Mouse (Mus musculus) liver, postnatal 0 days (tissue): ENCODE data around the gene Tube1. TPM values are rescaled to one million over a fixed set of nuclear protein-coding genes. Genes with fewer than 3 reads are reported as not detected.
A peak's percentile ranks its signal among the peaks of the same experiment; 100 is the strongest.

Experiments used
- ATAC-seq: fragments of 200-750 bp; cut with Nextera tagmentation; 2 replicates; pipeline ENCODE4 v1.8.0; 2017; ENCODE audit warnings: mild to moderate bottlenecking, moderate library complexity
- DNase-seq: peaks from one replicate; pipeline ENCODE4 v3.0.0-alpha.2; 2016
- H3K27ac ChIP-seq: fragments of 300-500 bp; sonication (generic); 2 replicates; pipeline ENCODE4 v1.5.1; 2014; ENCODE audit warnings: antibody characterized with exemption, moderate library complexity, mild to moderate bottlenecking, low read depth
- H3K27me3 ChIP-seq: fragments of 300-500 bp; sonication (generic); 2 replicates; pipeline ENCODE4 v1.6.1; 2014; ENCODE audit warnings: low read length, control low read depth, mixed read lengths; ENCODE audit not compliant: insufficient read depth
- H3K36me3 ChIP-seq: fragments of 300-500 bp; sonication (generic); replicated peaks from 2 replicates; pipeline ENCODE4 v1.6.1; 2014; ENCODE audit warnings: mild to moderate bottlenecking, control low read depth, low read length, moderate library complexity, mixed read lengths; ENCODE audit not compliant: insufficient read depth
- H3K4me1 ChIP-seq: fragments of 300-500 bp; sonication (generic); 2 replicates; pipeline ENCODE4 v1.6.1; 2014; ENCODE audit warnings: antibody characterized with exemption, mild to moderate bottlenecking, control low read depth; ENCODE audit not compliant: insufficient read depth
- H3K4me2 ChIP-seq: fragments of 300-500 bp; sonication (generic); 2 replicates; pipeline ENCODE4 v1.6.1; 2014; ENCODE audit warnings: low read depth, mild to moderate bottlenecking, low read length, moderate library complexity, mixed read lengths
- H3K4me3 ChIP-seq: fragments of 300-500 bp; sonication (generic); 2 replicates; pipeline ENCODE4 v1.5.1; 2014; ENCODE audit warnings: low read depth, low read length
- H3K9ac ChIP-seq: fragments of 300-500 bp; sonication (generic); replicated peaks from 2 replicates; pipeline ENCODE4 v1.6.1; 2014; ENCODE audit warnings: mild to moderate bottlenecking, moderate library complexity
- H3K9me3 ChIP-seq: fragments of 300-500 bp; sonication (generic); 2 replicates; pipeline ENCODE4 v1.6.1; 2016; ENCODE audit warnings: mild to moderate bottlenecking, control low read depth, low read length, mixed read lengths
- CTCF ChIP-seq: sonication (generic); IDR thresholded peaks from 2 replicates; pipeline ENCODE4 v1.5.1; 2016; ENCODE audit warnings: antibody characterized with exemption, low read depth
- EP300 ChIP-seq: IDR thresholded peaks from 2 replicates; pipeline ENCODE4 v1.6.1; 2016; ENCODE audit warnings: antibody characterized with exemption, low read depth, mild to moderate bottlenecking
- WGBS: fragments of 180-500 bp; shearing (Covaris S2); extraction: QIAGEN DNeasy Blood & Tissue Kit; methylation state at CpG from one replicate; pipeline ENCODE4 v1.1.7; 2014; ENCODE audit not compliant: insufficient replicate concordance; 5-methylcytosine and 5-hydroxymethylcytosine counted together
- polyA plus RNA-seq: library from polyadenylated mRNA; unstranded; fragments of >200 nt; fragmentation: Nextera tagmentation; extraction: Ambion mirVana; gene quantifications from 2 replicates; pipeline ENCODE4 v1.2.1, GENCODE M21; 2015

Gene Tube1
- polyA plus RNA-seq, 1 experiment from 2014 or later, result 2.2 TPM

DNA sequence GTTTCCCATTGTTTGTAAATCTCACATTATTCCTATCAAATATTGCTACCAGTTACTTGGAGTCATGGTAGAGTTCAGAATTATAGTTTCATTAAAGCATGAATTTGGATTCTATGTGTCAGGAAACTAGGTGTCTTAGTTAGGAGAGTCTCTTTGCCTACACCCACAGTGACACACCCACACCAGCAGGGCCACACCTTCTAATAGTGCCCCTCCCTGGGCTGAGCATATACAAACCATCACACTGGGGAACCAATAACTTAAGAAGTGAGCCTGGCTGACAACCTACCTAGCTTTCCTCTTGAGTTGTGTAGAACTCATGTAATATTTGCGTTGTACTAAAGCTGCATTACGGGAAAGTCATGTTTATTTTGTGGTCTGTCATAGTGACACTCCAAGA lies 7.6 kb downstream of the Tube1 start:
- no peak for DNase-seq

DNA sequence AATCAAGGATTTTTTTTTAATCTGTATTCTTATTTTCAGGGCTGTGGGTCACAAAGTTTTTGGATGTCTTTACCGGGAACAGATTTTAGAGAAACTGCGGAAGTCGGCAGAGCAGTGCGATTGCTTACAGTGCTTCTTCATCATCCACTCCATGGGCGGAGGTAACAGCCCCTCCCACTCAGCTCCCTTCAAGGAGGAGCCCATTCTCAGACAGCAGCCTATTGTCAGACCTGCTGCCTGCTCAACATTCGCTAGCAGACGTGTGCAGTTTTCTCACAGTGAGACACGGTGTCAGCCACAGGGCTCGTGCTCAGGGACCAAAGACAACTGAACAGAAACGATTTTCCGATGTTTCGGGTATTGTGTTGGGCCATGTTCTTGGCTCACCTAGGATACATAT lies 8.4 kb downstream of the Tube1 start:
- H3K36me3 ChIP-seq, result peaks cover 24% of the 10 kb centered on the region
- DNase-seq, result no peak
- H3K9me3 ChIP-seq, result no peaks in the 10 kb centered on the region
- 91% methylated on average over 12 of the region's 12 CpGs for WGBS
- TF ChIP-seq CTCF (no peak), EP300 (no peak)
- H3K27ac ChIP-seq, result no peak overlapping the region
- ATAC-seq, result no peak
- H3K4me3 ChIP-seq, result no peak overlapping the region
- H3K4me1 ChIP-seq, result no peaks in the 10 kb centered on the region
- no peak overlapping the region for H3K4me2 ChIP-seq
- H3K27me3 ChIP-seq, result no peaks in the 10 kb centered on the region
- no peak overlapping the region for H3K9ac ChIP-seq

More for the DNA sequence above, 7.6 kb downstream of the Tube1 start:
- H3K27ac ChIP-seq, result no peak overlapping the region
- no peaks in the 10 kb centered on the region for H3K27me3 ChIP-seq
- no peak for ATAC-seq
- no peak overlapping the region for H3K4me2 ChIP-seq
- TF ChIP-seq CTCF (no peak), EP300 (no peak)
- H3K36me3 ChIP-seq, result peaks cover 23% of the 10 kb centered on the region
- no peaks in the 10 kb centered on the region for H3K9me3 ChIP-seq
- no peak overlapping the region for H3K9ac ChIP-seq
- no peaks in the 10 kb centered on the region for H3K4me1 ChIP-seq
- no peak overlapping the region for H3K4me3 ChIP-seq
- WGBS, result 87% methylated on average over 2 of the region's 2 CpGs

- Histone ChIP-seq H3K4me3 (no peak overlapping the region), H3K4me1 (no peaks in the 10 kb centered on the region), H3K36me3 (no peaks in the 10 kb centered on the region), H3K27me3 (no peaks in the 10 kb centered on the region), H3K9ac (no peak overlapping the region), H3K27ac (no peak overlapping the region), H3K9me3 (no peaks in the 10 kb centered on the region), H3K4me2 (no peak overlapping the region)
- no peak for ATAC-seq
- TF ChIP-seq EP300 (no peak), CTCF (no peak)
- no peak for DNase-seq
- WGBS, result 78% methylated on average over 5 of the region's 5 CpGs
Observed at GRCm38 (mm10) chr10:39156719-39157118, 22.9 kb downstream of the Tube1 start.

DNA sequence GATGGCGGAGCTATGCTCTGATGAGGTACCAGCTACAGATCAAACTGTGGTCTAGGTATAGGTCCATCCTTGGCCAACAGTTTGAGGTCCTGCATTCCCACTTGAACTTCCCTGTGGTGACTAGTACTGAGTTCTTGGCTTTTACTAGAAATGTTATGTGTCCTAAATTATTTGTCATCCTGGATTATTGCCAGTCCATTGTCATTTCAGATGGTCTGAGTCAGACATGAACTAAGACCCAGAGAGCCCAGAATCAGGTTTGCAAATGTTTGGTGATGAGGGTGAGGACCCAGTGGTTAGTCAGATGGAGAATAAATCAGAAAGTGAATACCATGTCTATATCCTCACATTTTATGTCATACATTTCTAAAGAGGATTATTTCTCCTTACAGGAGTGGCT lies 23.5 kb downstream of the Tube1 start:
- Histone ChIP-seq H3K27ac (no peak overlapping the region), H3K9ac (no peak overlapping the region), H3K9me3 (no peaks in the 10 kb centered on the region), H3K4me1 (no peaks in the 10 kb centered on the region), H3K36me3 (no peaks in the 10 kb centered on the region), H3K4me2 (no peak overlapping the region), H3K4me3 (no peak overlapping the region), H3K27me3 (no peaks in the 10 kb centered on the region)
- ATAC-seq (no peak), DNase-seq (no peak)
- no peak for TF ChIP-seq CTCF
- TF ChIP-seq EP300, result no peak
- 83% methylated on average over 1 of the region's 1 CpGs for WGBS

DNA sequence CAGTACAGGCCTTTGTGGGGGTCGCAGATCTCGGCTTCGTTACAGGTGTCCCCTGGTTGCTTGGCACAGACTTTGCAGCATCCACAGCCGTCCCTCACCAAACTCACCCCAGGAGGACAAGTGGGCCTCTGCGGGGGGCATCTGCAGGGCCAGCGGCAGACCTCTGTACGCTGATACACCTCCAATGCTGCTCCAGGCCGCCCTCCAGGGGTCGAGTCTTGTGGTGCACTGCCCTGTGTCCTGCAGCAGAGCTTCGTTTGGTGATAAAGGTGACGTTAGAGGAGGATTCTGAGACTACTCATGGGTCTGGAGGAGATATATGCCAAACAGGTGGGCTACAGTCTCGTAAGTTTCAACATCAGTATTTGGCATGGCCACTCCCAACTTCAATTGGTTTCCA lies 24.5 kb downstream of the Tube1 start:
- Histone ChIP-seq H3K4me3 (no peak overlapping the region), H3K4me1 (peaks cover 3% of the 10 kb centered on the region; the same call in 1 of the 2 replicates), H3K4me2 (no peak overlapping the region), H3K9me3 (no peaks in the 10 kb centered on the region), H3K27ac (no peak overlapping the region), H3K9ac (no peak overlapping the region), H3K27me3 (no peaks in the 10 kb centered on the region), H3K36me3 (no peaks in the 10 kb centered on the region)
- TF ChIP-seq EP300, result no peak
- TF ChIP-seq CTCF, result 0 out of 2 replicates have a peak, but pooled peaks have one; percentile 9
- WGBS, result 70% methylated on average over 12 of the region's 12 CpGs
- ATAC-seq, result no peak
- DNase-seq, result no peak

DNA sequence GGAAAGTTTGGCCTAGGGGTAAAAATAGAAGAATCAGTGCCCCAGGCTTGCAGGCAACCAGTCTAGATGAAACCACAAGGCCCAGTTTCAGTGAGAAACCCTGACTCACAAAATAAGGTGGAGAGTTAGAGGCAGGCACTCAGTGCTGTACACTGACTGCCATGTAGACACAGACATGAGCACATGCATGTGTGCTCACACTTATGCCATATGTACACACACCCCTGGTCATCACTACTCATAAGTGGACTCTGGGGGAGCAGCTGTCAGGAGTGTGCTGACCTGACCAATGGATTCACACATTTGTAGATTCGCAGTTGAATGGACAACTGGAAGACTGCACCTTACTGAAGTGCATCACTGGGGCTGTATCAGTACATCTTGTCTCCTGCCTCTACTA lies 27.6 kb downstream of the Tube1 start:
- no peak overlapping the region for H3K9ac ChIP-seq
- H3K27me3 ChIP-seq, result no peaks in the 10 kb centered on the region
- no peak overlapping the region for H3K4me2 ChIP-seq
- H3K36me3 ChIP-seq, result no peaks in the 10 kb centered on the region
- ATAC-seq (0 out of 2 replicates have a peak, but pooled peaks have one; percentile 23), DNase-seq (no peak)
- WGBS, result 83% methylated on average over 1 of the region's 1 CpGs
- H3K4me3 ChIP-seq, result no peak overlapping the region
- no peak overlapping the region for H3K27ac ChIP-seq
- H3K4me1 ChIP-seq, result peaks cover 7% of the 10 kb centered on the region; the same call in 1 of the 2 replicates
- H3K9me3 ChIP-seq, result no peaks in the 10 kb centered on the region
- TF ChIP-seq CTCF (no peak), EP300 (no peak)
